Mouse (Mus musculus): ENCODE data around the gene Masp1. TPM values are rescaled to one million over a fixed set of nuclear protein-coding genes. Genes with fewer than 3 reads are reported as not detected.
A peak's percentile ranks its signal among the peaks of the same experiment; 100 is the strongest.

Masp1 gene
- polyA plus RNA-seq, 1 experiment from 2014 or later: 8.4 TPM

DNA sequence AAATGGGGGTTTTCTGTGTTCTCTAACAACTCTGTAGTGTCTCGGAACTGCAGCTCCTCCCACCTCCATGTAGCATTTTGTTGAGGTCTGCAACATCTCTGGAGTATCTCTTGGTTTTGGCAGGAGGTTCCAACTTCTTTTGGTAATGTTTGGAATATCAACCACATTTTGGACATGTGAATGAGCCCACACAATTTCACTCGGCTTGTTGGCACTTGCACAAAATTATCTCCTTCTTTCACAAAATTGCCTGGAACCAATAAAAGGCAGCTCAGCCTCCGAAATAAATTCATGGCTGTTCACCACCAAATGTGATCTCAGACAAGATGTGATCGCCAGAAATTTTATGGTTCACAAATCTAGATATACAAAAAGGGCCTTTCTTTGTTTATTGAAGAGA, 8.6 kb upstream of the Masp1 start:
- no peak for ATAC-seq (ENCODE audit: insufficient number of reproducible peaks, low FRiP score, low TSS enrichment, low read depth)
- Histone ChIP-seq H3K4me2 (no peak overlapping the region), H3K9me3 (no peaks in the 10 kb centered on the region), H3K9ac (no peak overlapping the region), H3K4me1 (no peaks in the 10 kb centered on the region), H3K27me3 (no peaks in the 10 kb centered on the region), H3K27ac (no peak overlapping the region), H3K36me3 (no peaks in the 10 kb centered on the region), H3K4me3 (no peak overlapping the region)
- 47% methylated on average over 4 of the region's 4 CpGs for WGBS

GRCm38 (mm10) chr16:23522081-23522480, 1.5 kb upstream of the Masp1 start:
- Histone ChIP-seq H3K4me3 (no peak overlapping the region), H3K27me3 (no peaks in the 10 kb centered on the region), H3K9me3 (no peaks in the 10 kb centered on the region), H3K27ac (no peak overlapping the region; the same call in 1 of the 2 replicates), H3K9ac (no peak overlapping the region), H3K36me3 (no peaks in the 10 kb centered on the region), H3K4me1 (peaks cover 48% of the 10 kb centered on the region), H3K4me2 (no peak overlapping the region)
- no peak for ATAC-seq (ENCODE audit: insufficient number of reproducible peaks, low FRiP score, low TSS enrichment, low read depth)
- 73% methylated on average over 5 of the region's 5 CpGs for WGBS

DNA sequence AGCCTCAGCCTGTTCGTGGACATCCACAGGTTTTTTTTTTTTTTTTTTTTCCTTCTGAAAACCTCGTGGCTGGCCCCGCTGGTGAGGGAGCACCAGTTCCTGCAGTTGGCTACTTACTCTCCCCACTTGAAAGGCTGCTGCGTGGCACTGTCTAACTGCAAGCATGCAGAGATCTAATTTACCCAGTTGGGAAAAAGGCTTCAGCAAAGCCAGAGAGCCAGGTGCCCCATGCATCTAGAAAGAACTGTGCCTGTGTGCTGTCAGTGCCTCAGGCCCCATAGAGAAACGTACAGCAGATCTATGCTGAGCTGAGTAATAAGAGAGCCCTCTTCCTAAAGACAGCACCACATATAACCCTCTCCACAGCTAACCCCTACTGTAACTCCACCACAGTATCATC, 477 bp upstream of the Masp1 start:
- H3K9ac ChIP-seq: no peak overlapping the region
- no peaks in the 10 kb centered on the region for H3K9me3 ChIP-seq
- no peak overlapping the region; the same call in 1 of the 2 replicates for H3K27ac ChIP-seq
- H3K36me3 ChIP-seq: no peaks in the 10 kb centered on the region
- H3K27me3 ChIP-seq: no peaks in the 10 kb centered on the region
- H3K4me3 ChIP-seq: no peak overlapping the region
- peaks cover 48% of the 10 kb centered on the region for H3K4me1 ChIP-seq
- no peak for ATAC-seq (ENCODE audit: insufficient number of reproducible peaks, low FRiP score, low TSS enrichment, low read depth)
- H3K4me2 ChIP-seq: no peak overlapping the region
- 11% methylated on average over 5 of the region's 5 CpGs for WGBS

- Histone ChIP-seq H3K36me3 (no peaks in the 10 kb centered on the region), H3K4me1 (peaks cover 53% of the 10 kb centered on the region), H3K9me3 (no peaks in the 10 kb centered on the region), H3K4me3 (peak overlapping the region; percentile 25), H3K27me3 (no peaks in the 10 kb centered on the region), H3K9ac (no peak overlapping the region), H3K27ac (peak overlapping the region; percentile 33; the same call in 1 of the 2 replicates), H3K4me2 (peak overlapping the region; percentile 41)
- WGBS: 0% methylated on average over 1 of the region's 1 CpGs
- no peak for ATAC-seq (ENCODE audit: insufficient number of reproducible peaks, low FRiP score, low TSS enrichment, low read depth)
Observed at GRCm38 (mm10) chr16:23519771-23520170, 844 bp downstream of the Masp1 start.

GRCm38 (mm10) chr16:23518567-23519369, 1.8 kb downstream of the Masp1 start:
- Histone ChIP-seq H3K36me3 (no peaks in the 10 kb centered on the region), H3K27me3 (no peaks in the 10 kb centered on the region), H3K9me3 (no peaks in the 10 kb centered on the region), H3K4me2 (no peak overlapping the region), H3K4me3 (no peak overlapping the region), H3K4me1 (peaks cover 53% of the 10 kb centered on the region), H3K9ac (no peak overlapping the region), H3K27ac (no peak overlapping the region)
- ATAC-seq (ENCODE audit: insufficient number of reproducible peaks, low FRiP score, low TSS enrichment, low read depth): no peak
- 58% methylated on average over 10 of the region's 10 CpGs for WGBS

DNA sequence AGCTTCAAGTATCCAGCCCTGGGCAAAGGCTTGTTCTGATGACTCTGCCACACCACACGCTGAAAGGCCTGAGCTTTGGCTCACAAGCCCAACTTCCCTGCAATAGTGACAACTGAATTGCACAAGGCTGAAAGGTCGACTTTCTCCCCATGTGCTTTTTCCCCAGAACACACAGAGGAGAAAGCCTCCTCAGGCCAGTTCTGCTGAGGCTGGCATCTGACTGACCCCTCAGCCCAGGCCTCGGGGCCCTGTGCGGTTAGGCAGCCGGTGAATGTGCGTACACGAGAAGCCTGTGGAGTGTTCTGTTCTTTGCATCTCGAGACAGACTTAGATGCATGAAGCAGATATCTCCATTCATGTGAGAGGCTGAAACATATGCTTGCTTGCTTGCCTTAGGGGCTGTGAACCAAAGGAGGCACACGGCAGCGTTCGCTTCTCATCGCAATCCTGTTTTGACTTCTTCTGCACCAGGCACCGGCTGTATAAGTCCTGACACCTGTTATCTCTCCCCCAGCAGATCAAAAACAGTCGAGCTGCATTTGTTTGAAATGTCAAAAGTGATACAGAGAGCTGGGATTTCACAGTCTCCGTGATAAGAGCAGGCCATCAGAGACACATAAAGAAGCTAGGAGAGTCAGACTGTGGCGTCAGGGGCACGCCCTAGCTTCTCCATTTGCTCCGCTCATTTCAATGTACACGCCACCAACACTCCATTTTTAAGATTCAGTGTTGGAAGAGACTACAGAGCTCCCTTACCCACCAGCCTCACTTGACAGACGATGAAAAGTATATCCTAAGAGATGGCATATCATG, 2.7 kb downstream of the Masp1 start:
- H3K27ac ChIP-seq: no peak overlapping the region
- H3K36me3 ChIP-seq: no peaks in the 10 kb centered on the region
- H3K4me3 ChIP-seq: no peak overlapping the region
- H3K9ac ChIP-seq: no peak overlapping the region
- H3K4me1 ChIP-seq: peaks cover 51% of the 10 kb centered on the region
- H3K9me3 ChIP-seq: no peaks in the 10 kb centered on the region
- 59% methylated on average over 20 of the region's 20 CpGs for WGBS
- no peak for ATAC-seq (ENCODE audit: insufficient number of reproducible peaks, low FRiP score, low TSS enrichment, low read depth)
- no peaks in the 10 kb centered on the region for H3K27me3 ChIP-seq
- no peak overlapping the region for H3K4me2 ChIP-seq

- Histone ChIP-seq H3K4me2 (no peak overlapping the region), H3K4me1 (peaks cover 45% of the 10 kb centered on the region), H3K9me3 (no peaks in the 10 kb centered on the region), H3K27ac (no peak overlapping the region), H3K36me3 (no peaks in the 10 kb centered on the region), H3K9ac (no peak overlapping the region), H3K27me3 (no peaks in the 10 kb centered on the region), H3K4me3 (no peak overlapping the region)
- 73% methylated on average over 5 of the region's 5 CpGs for WGBS
- no peak for ATAC-seq (ENCODE audit: insufficient number of reproducible peaks, low FRiP score, low TSS enrichment, low read depth)
Observed at GRCm38 (mm10) chr16:23517230-23517629, 3.4 kb downstream of the Masp1 start.

DNA sequence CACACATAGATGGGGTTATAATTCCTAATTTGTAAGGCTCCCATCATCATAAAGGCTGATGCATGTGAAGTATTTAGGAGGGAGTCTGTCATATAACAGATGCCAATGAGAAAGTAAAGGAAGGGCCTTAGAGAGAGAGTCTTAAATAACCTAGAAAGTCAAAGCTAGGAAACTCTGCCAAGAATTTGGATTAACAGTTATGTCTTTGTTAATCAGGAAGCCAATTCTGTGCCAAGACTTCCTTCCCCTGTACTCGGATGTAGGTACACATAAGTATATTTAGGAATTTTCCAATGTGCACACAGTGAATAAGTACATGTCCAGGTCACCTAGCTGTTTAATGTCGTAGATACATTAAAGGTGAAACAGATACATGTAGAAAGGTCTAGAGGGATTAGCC, 4.0 kb downstream of the Masp1 start:
- no peak overlapping the region for H3K27ac ChIP-seq
- H3K27me3 ChIP-seq: no peaks in the 10 kb centered on the region
- ATAC-seq (ENCODE audit: insufficient number of reproducible peaks, low FRiP score, low TSS enrichment, low read depth): no peak
- no peak overlapping the region for H3K4me3 ChIP-seq
- H3K9ac ChIP-seq: no peak overlapping the region
- H3K36me3 ChIP-seq: no peaks in the 10 kb centered on the region
- no peak overlapping the region for H3K4me2 ChIP-seq
- peaks cover 39% of the 10 kb centered on the region for H3K4me1 ChIP-seq
- H3K9me3 ChIP-seq: no peaks in the 10 kb centered on the region
- 36% methylated on average over 2 of the region's 2 CpGs for WGBS

GRCm38 (mm10) chr16:23515766-23516165, 4.8 kb downstream of the Masp1 start:
- Histone ChIP-seq H3K9ac (no peak overlapping the region), H3K4me1 (peaks cover 31% of the 10 kb centered on the region), H3K4me3 (no peak overlapping the region), H3K36me3 (no peaks in the 10 kb centered on the region), H3K27ac (no peak overlapping the region), H3K4me2 (no peak overlapping the region), H3K9me3 (no peaks in the 10 kb centered on the region), H3K27me3 (no peaks in the 10 kb centered on the region)
- no peak for ATAC-seq (ENCODE audit: insufficient number of reproducible peaks, low FRiP score, low TSS enrichment, low read depth)
- WGBS: 49% methylated on average over 3 of the region's 3 CpGs

- Histone ChIP-seq H3K4me2 (no peak overlapping the region), H3K27me3 (no peaks in the 10 kb centered on the region), H3K9me3 (no peaks in the 10 kb centered on the region), H3K36me3 (no peaks in the 10 kb centered on the region), H3K4me1 (peaks cover 13% of the 10 kb centered on the region; the same call in 1 of the 2 replicates), H3K27ac (no peak overlapping the region), H3K9ac (no peak overlapping the region), H3K4me3 (no peak overlapping the region)
- no peak for ATAC-seq (ENCODE audit: insufficient number of reproducible peaks, low FRiP score, low TSS enrichment, low read depth)
- 82% methylated on average over 1 of the region's 1 CpGs for WGBS
Observed at GRCm38 (mm10) chr16:23513401-23513800, 7.2 kb downstream of the Masp1 start.

DNA sequence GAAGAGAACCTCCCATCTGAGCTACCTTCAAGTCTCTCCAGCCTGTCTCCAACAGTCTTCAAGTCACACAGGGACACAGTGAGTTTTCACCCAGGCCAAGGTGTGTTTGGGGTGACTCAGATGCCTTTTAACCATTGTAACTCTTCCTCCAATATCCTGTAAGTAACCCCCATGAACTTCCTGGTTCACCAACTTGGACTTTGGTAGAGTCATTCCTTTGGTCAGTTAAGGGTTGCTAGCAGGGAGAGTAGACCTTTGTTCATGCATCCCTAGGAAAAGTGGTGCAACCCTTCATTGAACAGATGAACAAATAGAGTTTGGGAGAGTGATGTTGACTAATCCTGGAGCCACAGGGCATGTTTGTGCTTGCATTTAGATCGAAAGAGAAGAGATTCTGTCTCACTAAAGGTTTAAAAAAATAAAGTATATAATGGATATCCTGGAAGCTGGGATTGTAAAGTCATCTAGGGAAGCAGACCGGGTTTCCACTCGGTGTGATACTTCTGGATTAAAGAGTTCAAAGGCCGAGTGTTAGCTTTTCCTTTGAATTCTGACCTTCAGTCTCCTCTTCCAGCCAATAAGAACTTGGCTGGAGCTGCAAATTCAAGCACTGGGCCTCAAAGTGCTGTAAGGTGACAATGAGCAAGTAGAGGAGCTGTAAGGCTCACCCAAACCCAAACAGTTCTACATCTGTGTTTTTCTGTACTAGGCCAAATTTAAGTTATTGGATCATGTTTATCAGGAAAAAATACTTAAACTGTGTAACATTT, 9.3 kb downstream of the Masp1 start:
- 65% methylated on average over 4 of the region's 4 CpGs for WGBS
- H3K27me3 ChIP-seq: no peaks in the 10 kb centered on the region
- ATAC-seq (ENCODE audit: insufficient number of reproducible peaks, low FRiP score, low TSS enrichment, low read depth): no peak

More for the DNA sequence above, 9.3 kb downstream of the Masp1 start:
- Histone ChIP-seq H3K4me1 (peaks cover 5% of the 10 kb centered on the region; the same call in 1 of the 2 replicates), H3K4me2 (no peak overlapping the region), H3K9ac (no peak overlapping the region), H3K4me3 (no peak overlapping the region), H3K9me3 (no peaks in the 10 kb centered on the region), H3K27ac (no peak overlapping the region), H3K36me3 (no peaks in the 10 kb centered on the region)

All from limb, embryonic 15.5 days (tissue).